Mouse (Mus musculus): ENCODE data around the gene Pcdh9.

Gene Pcdh9

DNA sequence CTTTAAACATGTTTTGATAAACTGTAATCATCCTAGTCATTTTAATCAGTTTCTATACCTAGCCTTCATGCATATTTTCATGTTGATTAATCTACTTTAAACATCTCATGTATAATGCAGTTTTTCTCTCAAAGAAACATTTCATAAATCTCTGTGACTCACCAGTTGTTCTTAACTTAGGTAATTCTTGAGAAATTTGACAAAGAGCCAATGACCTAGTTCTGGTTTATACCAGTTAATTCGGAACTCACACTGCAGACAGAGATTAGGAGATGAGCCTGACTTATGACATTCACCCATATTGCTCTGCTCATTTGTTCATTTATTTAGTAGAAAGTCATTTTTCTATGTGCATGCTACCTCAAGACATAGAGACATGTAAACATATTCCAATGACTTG lies 328.9 kb downstream of the Pcdh9 start:
- DNase-seq (ENCODE audit: low spot score in 2 of 2), result no peak

DNA sequence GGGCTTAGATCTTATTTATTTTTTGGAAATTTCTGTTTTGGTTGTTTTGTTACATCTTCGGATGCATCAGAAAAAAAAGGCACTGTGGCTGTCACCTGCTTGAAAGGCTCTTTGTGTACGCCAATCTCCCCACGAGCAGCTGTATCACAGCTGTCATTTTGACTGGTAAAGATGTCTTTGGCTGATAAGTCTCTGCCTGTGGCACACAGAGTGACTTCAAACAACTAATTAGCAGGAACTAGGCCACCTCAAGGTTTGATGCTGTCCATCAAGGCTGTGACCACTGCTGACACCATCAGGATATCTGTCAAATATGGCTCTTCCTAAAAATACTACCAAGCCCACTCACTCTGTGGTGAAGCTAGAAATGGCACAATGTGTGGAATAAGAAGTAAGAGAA lies 336.7 kb downstream of the Pcdh9 start:
- no peak for DNase-seq (ENCODE audit: low spot score in 2 of 2)

DNA sequence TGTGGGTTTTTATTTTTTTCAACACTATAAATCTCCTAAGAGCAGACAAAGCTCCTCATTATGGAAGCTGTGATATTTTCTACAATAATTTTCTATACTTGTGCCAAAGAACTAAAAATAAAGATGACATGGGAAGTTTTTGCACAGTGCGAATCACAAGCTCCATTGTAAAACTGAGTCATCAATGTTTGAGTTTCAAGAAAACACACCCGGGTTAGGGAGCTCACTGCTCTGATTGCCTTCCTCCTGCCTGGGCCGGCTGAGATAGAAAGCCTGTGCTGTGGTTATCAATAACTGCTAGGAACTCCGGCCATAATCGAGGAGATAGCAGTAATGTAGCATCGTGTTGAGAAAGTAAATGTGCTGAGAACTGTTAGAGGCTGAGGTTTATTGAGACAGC lies 344.9 kb downstream of the Pcdh9 start:
- DNase-seq (ENCODE audit: low spot score in 2 of 2), result no peak

DNA sequence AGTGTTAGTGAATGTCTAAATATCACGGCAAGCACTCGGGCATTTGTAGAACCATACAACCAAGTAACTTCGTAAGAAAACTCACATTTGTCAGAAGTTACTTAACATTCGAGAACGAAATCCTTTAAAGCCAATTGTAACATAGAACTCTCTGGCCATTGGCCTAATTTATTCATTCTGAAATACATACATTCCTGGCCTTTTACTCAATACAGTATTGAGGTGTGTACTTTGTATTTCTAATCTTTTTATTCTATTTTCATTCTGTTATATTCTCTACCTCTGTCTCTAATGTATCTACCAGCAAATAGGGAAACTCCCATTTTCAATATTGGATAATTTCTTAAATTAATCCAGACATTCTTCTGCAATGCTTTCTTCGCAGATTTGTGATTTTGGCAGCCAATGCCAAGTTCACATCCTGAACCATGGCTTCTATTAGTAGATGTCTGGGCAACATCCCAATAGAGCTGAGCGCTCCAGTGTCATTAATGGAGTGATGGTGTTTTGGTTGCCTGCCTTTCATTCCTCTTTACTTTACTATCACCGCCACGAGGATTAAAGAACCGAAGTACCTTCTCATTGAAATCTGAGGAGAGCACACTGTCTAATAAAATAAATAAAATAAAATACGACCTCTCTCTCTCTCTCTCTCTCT lies 346.4 kb downstream of the Pcdh9 start:
- no peak for DNase-seq (ENCODE audit: low spot score in 2 of 2)

DNA sequence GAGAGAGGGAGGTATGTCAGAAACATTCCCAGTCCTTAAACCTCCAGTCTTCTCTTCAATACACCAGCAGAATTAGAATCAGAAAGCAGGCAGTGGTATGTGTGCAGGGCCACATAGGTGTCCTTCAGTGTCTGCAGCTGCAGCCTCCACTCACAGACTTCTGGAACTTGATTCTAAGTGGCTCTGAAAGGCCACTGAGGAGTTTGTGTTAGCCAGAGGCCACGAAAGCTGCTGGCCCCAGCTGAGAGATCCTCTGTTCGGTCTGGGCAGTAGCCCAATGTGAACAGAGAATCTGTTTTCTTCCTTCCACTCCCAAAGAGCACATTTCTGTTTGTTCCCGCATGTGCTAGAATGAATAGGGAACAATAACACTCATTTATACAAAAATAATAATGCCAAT lies 346.9 kb downstream of the Pcdh9 start:
- no peak for DNase-seq (ENCODE audit: low spot score in 2 of 2)

DNA sequence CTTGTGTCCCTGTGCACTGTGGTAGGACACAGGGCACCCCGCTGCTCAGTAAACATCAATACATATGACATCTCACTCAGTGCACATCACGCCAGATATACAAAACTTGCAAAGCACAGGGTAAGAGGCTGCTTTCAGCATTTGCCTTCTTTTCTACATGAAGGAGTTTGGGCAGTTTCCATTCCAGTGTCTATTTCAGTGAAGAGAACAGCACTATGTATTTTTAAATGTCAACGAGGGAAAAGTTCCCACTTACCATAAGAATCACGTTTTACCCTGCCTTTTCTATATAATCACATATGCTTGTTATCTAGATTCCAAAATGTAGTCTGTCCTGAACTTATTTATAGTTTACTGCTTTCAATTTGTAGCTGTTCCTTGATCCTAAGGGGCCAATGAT lies 355.6 kb downstream of the Pcdh9 start:
- DNase-seq (ENCODE audit: low spot score in 2 of 2), result no peak

DNA sequence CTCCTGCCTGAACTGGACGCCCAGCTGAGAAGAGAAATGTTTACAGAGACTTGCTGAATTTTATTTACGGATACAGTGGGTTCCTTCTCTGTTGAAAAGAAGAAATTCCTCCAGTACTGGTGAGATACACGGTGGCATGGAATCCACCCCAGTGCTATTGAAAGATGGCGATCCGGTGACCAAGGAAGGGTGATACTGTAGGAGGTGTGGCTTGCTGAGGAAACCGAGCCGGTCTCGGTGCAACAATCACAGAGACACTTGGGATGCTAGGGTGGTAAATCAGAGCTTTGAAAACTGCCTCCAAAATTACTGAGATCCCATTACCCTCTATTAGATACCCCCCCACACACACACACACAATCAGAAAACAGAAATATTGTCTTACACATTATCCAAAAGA lies 367.0 kb downstream of the Pcdh9 start:
- DNase-seq (ENCODE audit: low spot score in 2 of 2), result no peak

DNA sequence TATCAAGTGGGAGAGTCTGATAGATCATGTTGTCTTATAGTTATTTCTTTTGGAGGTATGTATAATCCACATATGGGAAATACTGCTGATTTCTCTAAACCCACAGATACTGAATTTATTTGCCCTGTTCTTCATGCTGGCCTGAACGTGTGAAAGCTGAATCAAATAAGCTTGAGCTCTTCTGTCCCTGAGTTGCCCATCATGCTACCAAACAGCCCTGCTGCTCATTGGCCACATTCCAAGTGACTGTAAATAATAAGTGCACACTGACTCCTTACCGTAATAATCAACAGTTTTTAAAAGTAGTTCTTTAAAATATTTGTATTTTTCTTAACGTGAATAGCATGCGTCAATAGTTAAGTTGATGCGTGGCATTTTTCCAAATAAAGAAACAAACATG lies 370.3 kb downstream of the Pcdh9 start:
- DNase-seq (ENCODE audit: low spot score in 2 of 2), result no peak

DNA sequence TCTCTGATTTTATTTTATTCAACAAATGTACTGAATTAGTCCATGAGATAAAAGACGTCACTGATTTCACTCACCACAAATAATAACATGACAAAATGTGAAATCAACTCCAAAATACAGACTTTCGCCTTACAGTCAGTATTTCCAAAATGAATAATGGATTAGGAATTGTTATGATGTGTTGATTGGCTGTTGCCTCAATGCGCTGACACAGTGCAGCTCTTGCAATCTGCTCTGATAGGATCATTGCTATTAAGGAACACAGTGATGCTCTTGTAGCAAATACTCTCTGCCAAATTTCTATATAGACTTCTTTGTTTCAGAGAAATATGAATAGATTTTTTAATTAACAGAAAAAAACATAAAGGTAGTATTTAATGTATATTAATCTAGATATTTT lies 373.8 kb downstream of the Pcdh9 start:
- no peak for DNase-seq (ENCODE audit: low spot score in 2 of 2)

DNA sequence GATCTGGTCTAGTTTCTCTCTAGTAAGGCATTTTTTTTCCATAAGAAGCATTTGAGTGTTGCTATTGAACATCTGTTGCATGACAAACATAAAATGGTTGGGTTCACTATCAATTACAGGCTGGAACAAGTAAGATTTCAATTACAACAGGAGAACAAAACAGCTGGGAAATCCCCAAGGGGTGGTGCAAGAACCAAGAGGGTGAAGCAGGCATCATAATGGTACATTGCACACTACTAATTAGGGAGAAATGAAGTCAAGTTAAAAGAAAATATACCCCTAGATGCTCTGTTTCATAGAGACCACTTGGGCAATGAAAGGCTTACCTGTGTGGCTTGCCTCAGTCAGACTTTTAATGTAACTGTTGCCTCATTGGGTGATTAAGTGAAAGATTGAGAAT lies 384.4 kb downstream of the Pcdh9 start:
- DNase-seq (ENCODE audit: low spot score in 2 of 2), result no peak

DNA sequence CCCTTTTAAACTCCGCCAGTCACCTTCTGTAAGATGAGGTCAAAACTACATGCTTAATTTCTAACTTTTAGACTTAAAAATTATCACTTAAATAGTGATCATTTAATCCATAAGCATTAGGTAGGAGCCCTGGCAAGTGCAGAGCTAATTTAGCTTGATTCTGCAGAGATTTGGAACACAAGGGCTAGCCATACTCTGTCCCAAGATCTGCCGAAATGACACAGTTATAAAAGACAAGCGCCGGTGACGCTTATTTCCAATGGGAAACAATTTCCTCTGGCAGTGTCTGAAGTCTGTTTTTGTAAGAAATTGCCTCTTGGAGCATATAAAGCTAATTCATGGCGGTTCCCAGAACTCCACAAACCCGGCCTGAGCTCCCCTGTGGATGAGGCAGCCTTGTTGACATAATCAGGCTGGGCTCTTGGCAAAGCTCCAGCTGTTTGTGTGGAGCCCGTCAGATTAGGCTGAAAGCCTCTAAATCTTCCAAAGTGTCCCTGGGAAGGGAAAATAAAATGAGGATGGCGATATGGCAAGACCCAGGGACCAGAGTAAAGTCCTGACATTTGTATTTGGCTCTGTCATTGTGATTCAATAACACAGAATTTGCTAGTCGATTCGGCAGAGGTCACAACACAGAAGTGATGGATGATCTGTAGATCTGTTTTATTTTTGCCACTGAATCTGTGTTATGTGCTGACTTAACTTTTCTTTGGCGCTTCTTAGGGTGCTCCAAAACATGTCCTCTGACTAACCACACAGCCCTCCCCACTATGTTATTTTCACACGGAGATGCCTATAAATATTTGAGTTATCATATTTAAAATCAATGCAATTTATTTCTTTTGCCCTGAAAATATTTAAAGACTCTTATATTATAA lies 391.4 kb downstream of the Pcdh9 start:
- peak; percentile 5 to 52 for DNase-seq (ENCODE audit: low spot score in 2 of 2)

DNA sequence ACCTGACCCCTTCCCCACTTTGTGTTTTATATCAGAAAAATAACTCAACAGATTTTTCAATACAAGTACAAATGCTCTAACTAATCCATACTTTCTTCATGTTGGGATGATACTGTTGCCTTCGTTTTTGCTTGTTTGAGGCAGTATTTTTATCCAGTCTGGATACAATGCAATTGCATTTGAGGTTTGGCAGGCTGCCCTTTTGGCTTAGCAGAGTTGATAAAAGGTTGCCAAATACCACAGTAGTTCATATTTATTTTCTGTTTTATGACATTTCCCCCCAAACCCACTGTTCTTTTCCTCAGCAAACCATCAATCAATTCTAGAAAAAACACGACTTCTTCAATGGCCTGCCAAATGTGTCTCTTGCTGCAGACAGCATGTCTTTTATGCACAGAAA lies 415.5 kb downstream of the Pcdh9 start:
- peak in 1 of 2 experiments; percentile 32 for DNase-seq (ENCODE audit: low spot score in 2 of 2)

DNA sequence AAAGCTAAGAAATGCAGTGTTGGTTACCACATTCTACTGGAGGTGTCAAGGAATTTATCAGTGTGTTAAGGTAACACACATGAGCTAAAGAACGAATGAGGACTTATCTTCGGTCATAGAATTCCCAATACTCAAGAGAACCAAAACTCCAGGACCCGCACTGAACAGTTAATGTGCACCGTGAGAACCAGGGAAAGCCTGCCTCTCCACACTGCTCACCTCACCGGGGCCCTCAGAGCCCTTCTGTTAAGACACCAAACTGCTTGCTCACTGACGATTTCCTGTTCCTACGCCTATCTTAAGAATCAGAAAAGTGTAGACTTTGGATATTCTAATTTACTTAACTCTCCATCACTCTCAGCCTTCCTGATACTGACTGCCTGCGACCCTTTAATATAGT lies 418.0 kb downstream of the Pcdh9 start:
- no peak for DNase-seq (ENCODE audit: low spot score in 2 of 2)

DNA sequence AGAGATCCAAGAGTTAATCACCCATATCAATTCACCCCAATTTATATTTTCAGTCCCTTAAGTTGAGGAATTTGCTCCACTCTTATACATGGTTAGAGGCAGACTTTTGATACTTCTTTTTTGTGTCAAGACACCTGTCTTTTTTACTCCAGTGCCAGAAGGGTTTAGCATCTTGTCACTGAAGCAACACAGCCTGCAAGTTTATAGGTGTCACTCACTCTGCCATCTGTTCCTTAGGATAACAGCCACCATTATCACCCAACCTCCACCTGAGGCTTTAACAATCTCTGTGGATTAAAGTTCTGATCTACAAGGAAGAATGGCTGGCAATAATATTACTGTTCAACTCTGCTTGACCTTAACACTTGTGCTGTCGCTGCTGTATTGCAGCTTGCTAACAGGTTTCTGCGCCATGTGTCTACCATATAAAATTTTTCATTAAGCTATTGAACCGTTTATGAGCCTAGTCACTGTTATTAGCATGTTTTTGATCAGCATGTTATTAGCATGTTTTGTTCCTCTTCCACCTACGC lies 427.1 kb downstream of the Pcdh9 start:
- DNase-seq (ENCODE audit: low spot score in 2 of 2), result no peak

DNA sequence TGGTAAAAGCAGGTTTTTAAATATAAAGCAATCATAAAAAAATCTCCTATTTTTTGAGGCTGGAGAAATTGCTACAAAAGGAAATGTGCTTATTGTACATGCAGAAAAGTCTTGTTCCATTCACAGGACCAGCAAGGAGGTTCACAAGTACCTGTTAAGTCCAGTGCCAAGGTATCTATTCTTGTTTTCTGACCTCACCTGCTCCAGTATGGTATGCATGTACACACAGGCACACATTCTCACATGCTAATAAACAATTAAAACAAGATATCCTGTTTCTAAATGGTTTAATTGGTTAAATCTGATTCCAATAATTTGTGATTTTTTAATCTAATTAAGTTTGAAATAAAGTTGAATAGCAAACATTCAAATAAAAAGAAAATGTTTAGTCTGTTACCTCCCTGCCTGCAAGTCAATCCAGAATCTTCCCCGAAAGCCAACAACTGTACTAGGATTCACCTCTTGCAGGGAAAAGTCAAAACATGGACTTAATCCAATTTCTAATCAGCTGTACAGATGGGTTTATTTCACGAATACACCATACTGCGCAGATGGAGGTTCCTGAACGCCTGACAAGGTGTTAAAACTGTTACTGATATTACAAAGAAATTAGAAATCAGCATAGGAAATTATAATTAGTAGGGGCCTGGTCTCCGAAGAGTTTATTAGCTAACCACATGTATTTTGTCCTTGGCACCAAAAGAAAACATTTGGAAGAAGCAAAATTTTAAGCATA lies 439.4 kb downstream of the Pcdh9 start:
- no peak for DNase-seq (ENCODE audit: low spot score in 2 of 2)

DNA sequence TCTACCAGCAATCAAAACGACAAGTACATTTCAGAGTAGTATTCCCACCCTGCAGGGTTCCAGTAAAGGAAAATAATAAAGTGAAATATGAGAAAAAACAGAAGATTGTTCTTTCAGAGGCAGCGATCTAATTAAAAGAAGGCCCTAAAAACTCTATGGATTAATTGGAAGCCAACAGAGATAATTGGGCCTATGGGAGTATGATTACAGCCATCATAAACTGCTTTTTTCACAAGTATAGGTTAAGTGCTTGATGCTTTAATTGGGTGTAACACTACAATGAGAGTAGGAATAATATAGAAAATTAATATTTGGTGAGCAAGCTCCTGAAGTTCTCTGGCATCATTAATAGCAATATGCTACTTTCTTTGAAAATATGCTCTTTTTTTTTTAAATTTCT lies 448.6 kb downstream of the Pcdh9 start:
- DNase-seq (ENCODE audit: low spot score in 2 of 2), result no peak

DNA sequence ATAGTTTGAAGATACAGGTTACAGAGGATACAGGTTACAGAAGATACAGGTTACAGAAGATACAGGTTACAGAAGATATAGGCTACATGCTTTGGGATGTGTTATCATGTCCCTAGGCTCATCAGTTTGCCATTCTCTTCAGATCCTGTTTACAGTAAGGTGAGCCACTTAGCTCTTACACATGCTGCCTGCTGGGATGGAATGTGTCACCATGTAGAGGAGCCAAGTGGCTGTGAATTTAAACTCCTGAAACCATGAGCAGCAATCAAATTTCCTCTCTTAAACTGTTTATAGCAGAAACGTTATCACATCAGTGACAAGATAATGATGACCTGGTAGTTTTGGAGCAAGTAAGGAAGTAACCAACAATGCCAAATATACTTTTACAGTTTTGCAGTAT lies 453.3 kb downstream of the Pcdh9 start:
- DNase-seq (ENCODE audit: low spot score in 2 of 2), result no peak

DNA sequence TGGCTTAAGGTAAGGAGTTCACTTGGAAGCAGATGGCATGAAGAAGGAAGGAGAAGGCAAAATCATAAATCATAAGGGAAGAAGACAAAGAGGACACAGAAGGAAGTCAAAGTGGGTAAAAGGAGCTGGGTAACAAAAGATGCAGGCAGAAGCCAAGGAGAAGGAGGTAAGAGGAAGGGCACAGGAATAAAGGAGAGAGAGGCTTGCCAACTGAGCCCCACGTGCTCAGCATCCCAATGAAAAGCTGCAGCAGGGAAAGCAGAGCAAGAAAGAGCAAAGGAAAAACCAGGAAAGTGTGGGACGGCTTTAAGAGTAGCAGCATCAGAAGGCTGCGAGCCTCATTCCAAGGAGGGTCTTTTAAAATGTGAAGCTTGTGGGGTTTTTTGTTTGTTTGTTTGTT lies 473.7 kb downstream of the Pcdh9 start:
- DNase-seq (ENCODE audit: low spot score in 2 of 2), result no peak

DNA sequence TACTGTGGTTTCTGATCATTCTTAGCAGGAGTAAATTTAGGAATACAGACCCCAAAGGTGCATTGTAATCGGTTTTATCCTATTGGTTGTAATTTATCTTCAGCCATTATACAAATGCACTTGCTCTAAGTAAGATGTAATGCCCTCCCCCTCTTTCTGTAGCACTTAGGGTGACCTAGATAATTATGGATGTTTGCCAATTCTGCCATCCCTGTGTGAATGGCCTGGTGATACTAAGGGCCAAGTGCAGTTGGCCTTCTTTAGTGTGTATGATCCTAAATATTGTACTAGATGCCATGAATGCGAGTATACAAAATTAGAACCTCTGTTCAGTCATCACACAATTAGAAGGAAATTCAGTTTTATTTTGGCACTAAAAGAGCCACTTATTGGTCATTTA lies 475.0 kb downstream of the Pcdh9 start:
- DNase-seq (ENCODE audit: low spot score in 2 of 2), result no peak

DNA sequence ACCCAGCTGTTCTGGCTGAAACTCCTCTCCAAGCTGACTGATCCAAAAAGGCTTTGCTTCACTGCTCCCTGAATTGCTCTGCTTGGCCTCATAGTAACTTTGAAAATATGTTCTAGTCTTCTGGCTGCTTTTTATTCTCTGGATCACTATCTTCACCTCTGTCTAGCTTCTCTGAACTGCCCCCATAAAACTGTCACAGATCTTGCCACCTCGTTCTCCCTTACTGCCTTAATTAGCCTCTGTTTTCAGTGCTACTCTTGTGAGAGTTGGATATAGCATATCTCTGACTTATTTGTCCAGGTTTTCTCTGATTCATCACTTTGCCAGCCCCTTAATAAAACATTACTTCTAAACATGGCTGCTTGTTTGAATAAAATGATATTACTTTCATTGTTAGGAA lies 481.2 kb downstream of the Pcdh9 start:
- no peak for DNase-seq (ENCODE audit: low spot score in 2 of 2)

DNA sequence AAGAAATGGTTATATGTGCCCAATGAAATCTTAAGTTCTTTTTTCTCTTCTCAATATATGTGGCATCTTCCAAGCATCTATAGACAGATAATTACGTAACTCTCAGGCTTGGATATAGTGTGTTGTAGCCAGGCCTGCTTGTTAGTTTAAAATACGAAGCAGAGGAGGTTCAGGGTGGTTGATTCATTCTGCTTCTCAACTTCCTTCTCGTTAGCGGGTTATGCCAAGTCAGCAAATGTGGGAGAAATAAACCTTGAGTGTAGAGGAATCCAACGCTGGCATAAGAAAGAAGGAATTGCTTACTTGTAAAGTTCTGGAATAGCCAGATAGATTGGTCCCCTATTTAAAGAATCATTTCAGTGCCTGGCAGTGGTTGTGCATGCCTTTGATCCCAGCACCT lies 482.7 kb downstream of the Pcdh9 start:
- DNase-seq (ENCODE audit: low spot score in 2 of 2), result no peak

DNA sequence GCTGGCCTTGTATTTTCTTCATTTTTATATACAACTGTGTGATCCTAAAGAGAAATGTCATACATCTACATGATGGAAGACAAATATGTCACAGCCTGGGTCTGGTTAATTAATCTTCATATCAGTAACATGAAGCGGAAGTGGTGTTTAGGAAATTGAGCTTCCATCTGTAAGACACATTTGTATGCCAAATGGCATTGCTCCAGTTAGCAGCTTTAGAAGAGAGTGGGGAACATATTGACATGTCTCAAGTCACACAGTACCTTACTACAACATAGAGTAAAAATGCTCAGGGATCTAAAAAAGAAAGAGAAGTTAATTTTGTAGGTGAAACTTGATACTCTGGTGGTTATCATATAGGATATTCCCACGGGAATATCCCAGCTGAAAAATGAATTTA lies 505.4 kb downstream of the Pcdh9 start:
- DNase-seq (ENCODE audit: low spot score in 2 of 2), result no peak

DNA sequence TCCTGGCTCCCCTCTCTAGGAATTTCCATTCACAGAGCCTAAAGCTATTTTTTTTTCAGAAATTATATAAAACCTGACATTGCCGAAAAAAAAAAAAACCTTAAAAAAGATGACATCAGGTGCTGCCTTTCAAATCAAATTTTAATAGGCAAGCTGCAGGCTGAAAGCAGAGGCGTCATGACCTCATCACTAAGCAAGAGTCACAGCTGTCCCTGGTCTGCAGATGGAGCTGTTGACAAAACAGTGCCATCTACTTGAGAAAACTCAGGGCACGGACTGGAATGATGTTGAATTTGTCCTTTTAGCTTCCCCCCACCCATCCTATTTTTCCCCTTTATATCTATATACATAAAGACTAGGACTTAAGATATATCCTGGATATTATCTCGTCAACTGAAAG lies 509.3 kb downstream of the Pcdh9 start:
- DNase-seq (ENCODE audit: low spot score in 2 of 2), result no peak

Measured in urinary bladder, postnatal 36 days (tissue).